Mouse (Mus musculus) mesoderm, embryonic 11.5 days (tissue): ENCODE measurements around the gene Lcn6.
"Not testable (repeated sequence)": the region's sequence is repeated elsewhere in the genome, so short reads cannot be mapped to it uniquely, and the experiment has no call there.

Experiments used
- DNase-seq: peaks from one replicate; pipeline ENCODE4 v3.0.0-alpha.2; 2012; ENCODE audit warnings: low read depth, low spot score

Gene Lcn6

GRCm38 (mm10) chr2:25703706-25704105 lies 27.1 kb downstream of the Lcn6 start:
- DNase-seq: no peak

- DNase-seq: peak; percentile 91
These were observed 30.3 kb downstream of the Lcn6 start, which contains the start of gene Bmyc for GRCm38 (mm10) chr2:25706643-25707481. Bmyc (plus strand) TSS chr2:25706739.

- DNase-seq: peak; percentile 23
These were observed 31.5 kb downstream of the Lcn6 start for GRCm38 (mm10) chr2:25708121-25708520.

GRCm38 (mm10) chr2:25709056-25709455 lies 32.5 kb downstream of the Lcn6 start:
- DNase-seq: not testable (repeated sequence)

- not testable (repeated sequence) for DNase-seq
These were observed 33.2 kb downstream of the Lcn6 start for GRCm38 (mm10) chr2:25709791-25710190.

GRCm38 (mm10) chr2:25711641-25712040 lies 35.1 kb downstream of the Lcn6 start:
- DNase-seq: peak; percentile 19

GRCm38 (mm10) chr2:25717222-25717621 lies 40.6 kb downstream of the Lcn6 start:
- DNase-seq: no peak
